Mouse (Mus musculus): ENCODE measurements around the gene Wdr91.

Wdr91 gene

DNA sequence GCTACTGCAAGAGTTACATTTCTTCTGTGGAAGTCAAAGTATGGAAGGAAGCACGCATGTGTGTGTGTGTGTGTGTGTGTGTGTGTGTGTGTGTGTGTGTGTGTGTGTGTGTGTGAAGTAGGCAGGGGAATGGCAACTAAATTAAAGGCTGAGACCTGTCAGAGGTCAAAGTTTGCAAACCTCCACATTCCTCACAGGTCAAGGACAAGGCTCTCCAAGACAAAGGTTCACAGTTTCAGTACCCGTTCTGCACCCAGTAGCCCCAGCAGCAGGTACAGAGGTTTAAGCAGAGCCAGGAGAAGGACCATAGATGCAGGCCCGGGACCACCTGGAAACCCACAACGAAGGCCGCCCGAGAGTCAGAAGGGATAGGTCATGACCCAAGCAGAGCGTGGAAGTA lies 8.5 kb upstream of the Wdr91 start:
- no peak for DNase-seq (ENCODE audit: low spot score)

GRCm38 (mm10) chr6:34914462-34914861 lies 3.8 kb upstream of the Wdr91 start:
- DNase-seq (ENCODE audit: low spot score): no peak

GRCm38 (mm10) chr6:34913341-34914040 lies 2.8 kb upstream of the Wdr91 start:
- no peak for DNase-seq (ENCODE audit: low spot score)

DNA sequence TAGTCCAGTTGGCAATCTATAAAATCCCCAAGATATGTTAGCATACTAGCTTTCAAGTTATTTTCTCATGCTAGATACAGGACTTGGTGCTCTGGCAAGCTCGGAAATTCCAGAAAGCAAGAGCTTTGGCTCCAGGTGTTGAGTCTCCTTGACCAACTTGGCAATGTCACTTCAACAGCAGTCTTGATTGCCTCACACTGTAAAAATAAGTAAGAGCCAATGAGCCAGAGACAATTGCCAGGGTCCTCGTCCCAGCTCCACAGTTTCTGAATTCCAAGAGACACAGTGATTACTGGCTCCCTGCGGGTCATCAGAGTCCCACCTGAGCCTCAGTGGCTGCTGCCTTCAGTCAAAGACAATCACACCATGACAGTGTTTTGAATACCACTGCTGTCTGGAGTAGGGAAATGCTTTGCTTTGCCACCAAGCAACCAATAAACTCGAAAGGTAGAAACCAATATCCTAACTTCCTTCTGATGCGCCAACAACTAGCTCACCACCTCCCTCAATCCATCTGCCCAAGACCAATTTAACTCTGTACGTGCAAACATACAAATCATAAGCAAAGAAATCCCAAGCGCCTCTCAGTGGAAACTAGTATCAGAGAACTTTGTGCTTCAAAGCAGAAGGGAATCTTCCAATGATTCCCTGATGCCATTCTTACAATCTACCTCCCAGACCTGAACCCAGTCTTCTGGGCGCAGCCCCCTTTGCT lies 888 bp downstream of the Wdr91 start:
- no peak for DNase-seq (ENCODE audit: low spot score)

GRCm38 (mm10) chr6:34907696-34908260 lies 2.9 kb downstream of the Wdr91 start:
- no peak for DNase-seq (ENCODE audit: low spot score)

DNA sequence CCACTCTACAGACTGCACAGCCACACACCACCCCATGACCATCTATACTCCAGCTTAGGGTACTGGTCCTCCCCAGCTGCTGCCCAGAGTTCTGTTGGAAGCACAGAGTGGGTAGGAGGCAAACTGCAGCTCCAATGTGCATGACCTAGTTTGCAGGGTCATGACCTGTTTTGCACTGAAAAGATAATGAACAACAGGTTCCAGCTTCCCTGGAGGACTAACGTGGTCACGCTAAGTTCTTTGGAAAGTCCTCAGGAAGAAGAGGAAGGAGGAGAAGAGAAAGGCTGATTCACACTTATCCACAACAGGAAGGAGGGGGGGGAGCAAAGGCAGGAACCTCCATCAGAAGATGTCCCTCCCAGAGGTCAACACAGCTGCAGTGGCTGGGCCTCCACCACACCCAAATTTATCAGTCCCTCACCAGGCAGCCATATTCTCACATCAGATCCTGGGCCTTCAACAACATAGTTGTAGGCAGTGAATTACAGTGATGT lies 3.5 kb downstream of the Wdr91 start:
- DNase-seq (ENCODE audit: low spot score): no peak

GRCm38 (mm10) chr6:34906661-34907060 lies 4.0 kb downstream of the Wdr91 start:
- DNase-seq (ENCODE audit: low spot score): no peak

GRCm38 (mm10) chr6:34906125-34906524 lies 4.6 kb downstream of the Wdr91 start:
- DNase-seq (ENCODE audit: low spot score): no peak

- DNase-seq (ENCODE audit: low spot score): no peak
These were observed 6.3 kb downstream of the Wdr91 start for GRCm38 (mm10) chr6:34904361-34904760.

DNA sequence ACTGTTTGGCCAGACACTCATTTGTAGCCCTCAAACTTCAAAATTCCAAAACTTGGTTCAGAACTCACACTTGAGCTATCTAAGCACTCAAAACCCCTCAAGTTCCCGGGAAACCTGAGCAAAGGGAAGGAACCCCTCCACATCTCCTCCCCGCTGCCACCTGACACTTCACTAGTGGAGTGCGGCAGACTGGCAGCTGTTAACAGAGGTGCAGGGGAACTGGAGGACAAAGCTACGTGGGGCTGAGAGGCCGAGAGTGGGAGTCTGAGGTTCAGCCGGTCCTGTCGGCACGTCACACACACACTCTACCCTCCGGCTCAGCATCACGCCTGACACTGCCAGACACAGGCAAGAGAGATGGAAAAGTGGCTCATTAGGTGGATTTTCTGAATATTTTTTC lies 6.8 kb downstream of the Wdr91 start:
- no peak for DNase-seq (ENCODE audit: low spot score)

DNA sequence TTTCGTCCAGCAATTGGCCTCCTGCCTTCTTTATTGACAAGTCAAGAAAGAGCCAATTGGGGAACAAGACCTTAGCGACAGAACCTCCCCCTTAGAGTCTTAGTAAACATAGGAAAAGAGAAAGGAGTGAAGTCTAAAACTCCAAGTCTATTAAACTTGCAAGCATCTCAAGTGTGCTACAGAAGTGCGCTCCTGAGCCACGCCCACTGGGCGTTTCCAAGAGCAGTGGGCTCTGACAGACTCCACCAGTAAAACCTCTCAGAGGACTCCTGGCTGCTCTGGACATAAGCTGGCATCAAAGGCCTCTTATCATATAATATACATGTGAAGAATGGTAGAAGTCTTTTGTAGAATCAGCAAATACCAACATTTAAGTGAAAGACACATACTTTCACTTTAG lies 7.2 kb downstream of the Wdr91 start:
- DNase-seq (ENCODE audit: low spot score): no peak

DNA sequence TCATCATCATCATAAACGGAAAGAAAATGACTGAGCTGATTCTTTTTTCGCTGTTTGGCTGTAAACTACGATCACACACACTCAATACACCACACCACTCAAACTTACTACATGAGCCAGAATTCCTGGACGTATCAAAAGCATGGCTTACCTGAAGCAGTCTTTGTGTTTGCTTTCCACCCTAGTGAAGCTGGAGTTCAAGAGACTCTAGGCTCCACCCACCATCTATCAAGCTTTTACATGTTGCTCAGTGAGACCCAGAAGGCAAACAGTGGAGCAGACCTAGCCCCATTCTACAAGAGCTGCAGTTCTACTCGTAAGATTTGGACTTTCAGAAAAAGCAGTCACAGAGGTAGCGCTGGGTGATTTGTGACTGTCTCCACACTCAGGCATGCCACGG lies 8.1 kb downstream of the Wdr91 start:
- DNase-seq (ENCODE audit: low spot score): no peak

GRCm38 (mm10) chr6:34901911-34902444 lies 8.7 kb downstream of the Wdr91 start:
- no peak for DNase-seq (ENCODE audit: low spot score)

- DNase-seq (ENCODE audit: low spot score): no peak
These were observed 9.7 kb downstream of the Wdr91 start for GRCm38 (mm10) chr6:34900990-34901389.

- no peak for DNase-seq (ENCODE audit: low spot score)
These were observed 11.5 kb downstream of the Wdr91 start for GRCm38 (mm10) chr6:34899127-34899526.

- no peak for DNase-seq (ENCODE audit: low spot score)
These were observed 14.4 kb downstream of the Wdr91 start for GRCm38 (mm10) chr6:34896168-34896780.

DNA sequence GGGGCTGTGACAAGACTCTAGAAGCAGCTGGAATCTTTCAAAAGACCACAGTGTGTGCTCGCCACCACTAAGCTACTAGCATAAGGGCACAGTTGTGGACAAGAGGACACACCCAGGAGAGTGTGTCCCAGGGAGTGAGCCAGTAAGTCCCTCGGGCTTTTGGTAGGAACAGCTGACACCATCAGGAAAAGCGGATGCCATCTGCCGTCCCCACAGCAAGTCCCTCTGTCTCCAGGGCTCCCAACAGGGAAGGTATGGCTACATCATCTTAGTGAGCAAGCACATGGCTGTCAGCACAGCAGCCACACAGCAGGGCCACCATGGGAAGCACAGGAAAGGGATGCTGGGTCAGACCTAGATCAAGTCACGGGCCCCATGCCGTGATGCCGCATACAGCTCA lies 15.1 kb downstream of the Wdr91 start:
- no peak for DNase-seq (ENCODE audit: low spot score)

DNA sequence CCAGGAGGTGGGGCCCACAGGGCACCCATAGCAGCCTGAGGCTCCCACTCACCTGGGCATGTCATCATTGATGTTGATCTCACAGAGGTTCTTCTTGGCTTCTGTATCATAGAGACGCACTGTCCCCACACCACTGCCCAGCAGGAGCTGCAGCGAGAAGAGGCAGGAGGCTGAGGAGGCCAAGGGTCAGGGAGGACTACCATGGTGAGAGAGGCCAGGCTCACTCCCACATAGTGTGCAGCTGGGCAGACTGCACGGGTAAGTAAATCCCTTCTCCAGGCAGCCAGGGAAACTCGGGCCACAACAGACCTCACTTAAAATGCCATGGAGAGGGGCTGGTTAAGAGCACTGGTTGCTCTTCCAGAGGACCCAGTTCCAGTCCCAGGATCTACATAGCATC lies 21.5 kb downstream of the Wdr91 start:
- DNase-seq (ENCODE audit: low spot score): no peak

- no peak for DNase-seq (ENCODE audit: low spot score)
These were observed 23.4 kb downstream of the Wdr91 start for GRCm38 (mm10) chr6:34887131-34887850.

- DNase-seq (ENCODE audit: low spot score): no peak
These were observed 26.0 kb downstream of the Wdr91 start for GRCm38 (mm10) chr6:34884724-34885123.

DNA sequence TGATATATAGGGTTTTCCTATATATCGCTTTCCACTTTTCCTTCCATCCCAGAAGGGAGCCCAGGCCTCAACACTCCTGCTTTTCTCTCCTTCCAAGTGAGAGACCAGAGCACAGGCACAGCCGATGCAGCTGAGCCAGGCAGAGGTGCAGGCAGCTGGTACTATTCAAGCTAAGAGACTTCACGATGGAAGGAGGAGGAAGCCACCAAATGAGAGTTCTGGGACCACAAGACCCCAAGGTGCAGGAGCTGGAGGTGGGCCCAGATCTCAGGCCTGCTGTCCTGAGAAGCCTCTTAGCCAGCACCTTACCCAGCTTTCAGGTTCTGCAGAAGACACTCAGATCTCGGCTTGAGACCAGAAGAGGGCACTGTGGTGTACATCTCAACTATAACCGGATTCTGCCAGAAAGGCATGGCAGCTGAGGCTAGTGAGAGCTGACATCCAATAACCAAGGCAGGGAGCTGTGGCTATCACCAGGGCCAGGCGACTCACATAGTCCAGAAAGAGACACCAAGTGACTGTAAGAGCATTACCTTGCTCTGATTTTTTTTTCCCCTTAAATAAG lies 30.7 kb downstream of the Wdr91 start:
- peak; percentile 61 for DNase-seq (ENCODE audit: low spot score)

Measured in testis, postnatal 10 days (tissue).